Mouse (Mus musculus) R1 (cell line): Measurements from ENCODE around the gene Cx3cr1.

Experiments used
- DNase-seq: peaks from one replicate; pipeline ENCODE4 v3.0.0-alpha.2; 2018; ENCODE audit warnings: low read depth, low spot score

Cx3cr1 gene

DNA sequence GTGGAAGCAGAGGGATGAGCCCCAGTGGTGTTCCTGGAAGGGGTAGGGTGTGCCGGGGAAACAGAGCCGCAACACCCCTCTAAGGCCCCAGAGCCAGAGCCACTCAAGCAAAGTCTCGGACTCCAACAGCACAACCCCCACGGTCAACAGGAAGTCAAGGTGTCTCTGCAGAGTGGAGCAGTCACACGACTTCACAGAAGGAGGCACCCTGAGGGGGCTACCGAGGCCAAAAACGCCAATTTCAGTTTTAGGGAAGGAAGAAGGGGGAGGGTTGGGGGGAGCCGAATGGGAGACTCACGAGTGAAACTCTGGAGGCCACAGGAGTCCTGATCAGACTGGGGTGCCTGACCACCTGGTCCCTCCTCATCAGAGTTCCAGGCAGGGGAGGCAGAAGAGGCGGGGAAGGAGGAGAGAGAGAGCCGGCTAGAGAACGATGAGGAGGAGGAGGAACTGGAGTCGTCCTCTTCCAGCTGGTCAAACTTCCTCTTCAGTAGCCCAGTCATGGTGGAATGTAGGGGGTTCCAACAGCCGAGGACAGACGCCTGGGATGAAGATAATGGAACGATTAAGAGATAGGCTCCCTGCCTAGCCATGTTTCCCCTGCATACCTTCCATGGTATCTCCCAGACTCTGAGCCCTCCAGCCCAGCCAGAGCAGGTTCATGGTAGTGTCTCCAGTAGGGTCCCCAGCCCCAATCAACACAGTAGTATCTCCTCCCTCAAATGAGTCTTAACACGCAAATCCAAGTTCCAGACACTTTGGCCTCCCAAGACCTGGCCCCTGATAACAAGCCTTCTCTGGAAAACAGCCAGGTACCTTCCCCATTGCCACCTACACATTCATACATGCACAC lies 92.7 kb downstream of the Cx3cr1 start:
- peak; percentile 62 for DNase-seq

DNA sequence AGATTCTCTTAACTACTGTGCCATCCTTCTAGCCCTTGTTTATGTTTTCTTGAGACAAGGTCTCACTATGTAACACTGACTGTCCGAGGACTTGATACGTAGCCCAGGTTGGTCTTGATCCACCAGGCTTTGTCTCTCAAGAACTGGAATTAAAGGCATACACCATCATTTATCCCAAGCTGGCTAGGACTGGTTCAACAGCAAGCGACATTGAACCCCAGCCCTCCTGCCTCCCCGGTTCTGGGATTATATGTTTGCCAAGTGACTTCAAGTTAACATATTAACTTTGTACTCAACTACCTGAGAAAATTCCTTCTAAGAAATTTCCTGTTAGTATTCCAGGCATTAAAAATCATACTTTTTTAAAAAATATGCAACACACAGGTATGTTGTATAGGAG lies 94.4 kb downstream of the Cx3cr1 start:
- no peak for DNase-seq

DNA sequence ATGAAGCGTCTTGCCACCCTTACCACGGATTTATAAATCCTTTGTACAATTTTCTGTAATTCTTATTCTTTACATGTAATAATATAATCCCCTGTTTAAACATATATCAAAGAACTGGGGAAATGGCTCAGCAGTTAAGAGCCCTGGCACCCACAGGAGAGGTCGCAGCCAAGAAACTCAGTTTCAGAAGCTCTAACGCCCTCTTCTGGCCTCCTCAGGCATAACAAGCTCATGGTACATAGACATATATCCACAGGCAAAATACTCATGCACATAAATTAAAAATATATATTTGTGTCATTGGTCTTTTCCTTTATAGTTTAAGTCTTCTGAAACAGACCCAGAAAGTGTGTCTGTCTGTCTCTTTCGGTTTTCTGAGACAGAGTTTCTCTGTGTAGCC lies 95.1 kb downstream of the Cx3cr1 start:
- DNase-seq: peak; percentile 72

DNA sequence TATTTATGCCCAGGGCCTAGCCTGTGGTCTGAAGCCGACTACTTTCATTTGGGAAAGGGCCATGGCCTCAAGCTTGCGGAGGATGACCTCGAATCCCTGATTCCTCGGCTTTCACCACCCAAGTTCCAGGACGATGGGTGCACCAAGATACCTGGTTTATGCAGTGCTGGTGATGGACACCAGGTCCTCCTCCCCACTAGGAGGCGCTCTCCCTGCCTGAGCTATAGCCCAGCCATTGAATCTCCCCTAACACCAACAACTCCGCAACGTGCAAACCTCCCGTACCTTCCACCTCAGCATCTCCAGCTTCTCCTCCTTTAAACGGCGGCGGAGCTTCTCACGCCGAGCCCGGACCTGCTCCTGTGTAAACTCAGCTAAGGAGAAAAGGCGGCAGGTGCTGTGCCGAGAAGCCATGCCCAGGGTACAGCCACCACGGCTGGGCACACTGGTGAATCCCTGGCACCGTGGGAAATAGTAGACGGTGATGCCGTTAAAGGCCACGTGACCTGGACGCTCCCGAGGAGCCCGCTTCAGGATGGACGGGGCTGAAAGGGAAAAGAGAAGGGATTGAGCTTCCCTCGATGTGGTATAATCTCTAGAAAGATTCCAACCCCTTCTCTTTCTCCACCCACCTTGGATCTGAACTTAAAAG lies 95.7 kb downstream of the Cx3cr1 start:
- peak; percentile 93 for DNase-seq

DNA sequence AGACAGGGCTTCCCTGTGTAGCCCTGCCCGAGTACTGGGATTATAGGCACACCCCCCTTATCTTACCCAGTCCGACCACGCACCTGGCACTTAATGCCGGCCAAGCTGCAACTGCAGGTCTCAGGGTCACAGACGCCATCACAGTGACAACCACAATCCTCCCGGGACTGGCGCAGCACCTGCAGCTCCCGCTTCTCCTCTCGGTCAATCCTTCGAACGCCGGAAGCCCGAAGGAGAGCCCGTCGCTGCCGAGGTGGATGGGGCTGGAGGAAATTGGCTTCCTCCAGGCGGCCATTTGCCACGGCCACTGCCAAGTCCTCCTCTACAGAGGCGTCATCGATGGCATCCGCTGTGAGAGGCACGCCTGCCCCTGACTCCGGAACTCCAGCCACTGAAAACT lies 96.4 kb downstream of the Cx3cr1 start:
- DNase-seq: no peak

DNA sequence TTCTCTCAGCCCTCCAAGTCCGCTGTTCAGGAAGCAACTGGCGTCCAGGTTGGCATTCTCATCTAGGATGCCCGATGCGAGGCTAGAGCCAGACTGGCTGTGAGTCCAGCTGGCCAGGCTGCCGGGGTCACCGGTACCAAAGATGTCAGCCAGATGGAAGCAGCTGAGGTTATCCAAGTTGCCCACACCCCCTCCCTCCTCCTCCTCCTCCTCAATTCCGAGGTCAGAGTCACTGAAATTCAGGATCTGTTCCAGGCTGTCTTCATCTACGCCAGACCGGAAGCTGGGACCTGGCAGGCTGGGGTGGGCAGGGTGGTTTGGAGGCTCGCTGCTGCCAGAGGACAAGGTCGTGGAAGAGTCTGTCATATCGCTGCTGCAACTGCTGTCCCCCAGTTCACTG lies 97.1 kb downstream of the Cx3cr1 start:
- no peak for DNase-seq

DNA sequence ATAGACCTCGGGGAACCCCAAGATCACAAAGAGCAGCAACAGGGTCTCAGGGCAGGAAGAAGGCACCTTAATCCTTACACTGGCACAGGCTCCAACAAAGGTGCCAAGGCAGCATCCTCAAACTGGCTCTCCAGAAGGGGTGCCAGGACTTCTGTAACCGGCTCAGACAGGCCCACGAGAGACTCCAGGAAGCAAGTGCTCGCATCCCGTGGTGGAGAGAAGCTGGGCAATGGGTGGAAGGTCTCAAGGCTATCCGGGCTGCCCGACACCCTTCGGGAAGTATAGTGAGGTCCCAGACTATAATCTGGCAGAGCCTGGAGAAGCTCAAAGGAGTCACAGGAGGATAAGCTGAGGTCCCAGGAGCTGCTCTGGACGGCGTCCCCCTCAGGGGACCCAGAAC lies 97.5 kb downstream of the Cx3cr1 start:
- DNase-seq: no peak

DNA sequence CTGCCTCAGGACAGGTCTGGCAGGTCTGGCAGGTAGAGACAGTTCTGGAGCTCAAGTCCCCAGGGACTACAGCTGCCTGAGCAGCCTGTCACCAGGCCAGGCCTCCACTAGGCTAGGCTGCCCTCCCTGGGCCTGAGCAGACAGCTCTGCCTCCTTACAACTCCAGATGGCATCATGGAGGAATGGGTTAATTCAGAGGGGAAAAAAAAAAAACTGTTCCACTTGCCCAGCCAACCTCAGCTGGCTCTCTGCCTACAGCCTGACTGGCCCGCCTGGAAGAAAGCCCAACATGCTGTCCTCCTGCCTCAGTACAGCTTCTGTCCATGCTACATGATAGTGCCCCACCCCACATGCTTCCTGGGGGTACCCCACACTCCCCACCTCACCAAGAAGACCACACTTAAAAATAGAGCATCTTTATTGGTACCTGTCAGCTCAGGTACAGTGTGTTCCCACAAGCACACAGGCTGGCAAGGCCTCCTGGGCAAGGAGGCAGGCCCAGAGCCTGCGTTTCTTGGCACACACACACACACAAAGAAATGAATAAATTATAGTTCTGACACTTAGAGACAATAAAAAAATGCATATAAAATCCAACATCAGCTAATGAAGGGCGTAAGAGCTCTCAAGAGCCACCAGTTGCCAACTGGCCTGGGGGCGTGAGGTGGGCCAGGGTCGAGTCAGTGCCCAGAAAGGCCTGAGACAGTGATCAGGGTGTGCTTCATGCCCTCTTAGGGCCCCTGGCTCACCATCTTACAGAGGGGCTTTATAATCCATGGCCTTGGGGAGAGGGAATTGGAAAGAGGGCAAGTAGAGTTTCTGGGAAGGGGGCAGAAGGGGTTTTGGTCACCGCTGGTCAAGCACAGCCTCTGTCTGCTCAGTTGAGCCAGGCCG lies 98.7 kb downstream of the Cx3cr1 start:
- no peak for DNase-seq

DNA sequence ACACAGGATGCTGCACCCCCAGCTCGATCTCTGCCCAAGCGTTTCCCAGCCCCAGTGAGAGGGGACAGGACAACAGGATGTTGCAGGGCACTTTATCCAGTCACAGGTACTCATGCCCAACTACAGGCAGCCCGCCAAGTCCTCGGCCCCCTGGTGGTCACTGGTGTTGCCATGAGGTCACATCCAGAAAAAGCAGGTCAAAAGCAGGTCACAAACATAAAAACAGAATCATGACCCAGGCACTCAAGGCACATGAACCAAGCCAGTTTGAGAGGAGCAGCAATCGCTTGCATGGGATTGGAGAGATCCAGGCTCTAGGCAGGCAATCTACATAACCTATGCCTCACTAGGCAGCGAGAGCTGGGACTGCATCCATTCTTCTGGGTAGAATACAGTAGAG lies 99.5 kb downstream of the Cx3cr1 start:
- DNase-seq: peak; percentile 59

DNA sequence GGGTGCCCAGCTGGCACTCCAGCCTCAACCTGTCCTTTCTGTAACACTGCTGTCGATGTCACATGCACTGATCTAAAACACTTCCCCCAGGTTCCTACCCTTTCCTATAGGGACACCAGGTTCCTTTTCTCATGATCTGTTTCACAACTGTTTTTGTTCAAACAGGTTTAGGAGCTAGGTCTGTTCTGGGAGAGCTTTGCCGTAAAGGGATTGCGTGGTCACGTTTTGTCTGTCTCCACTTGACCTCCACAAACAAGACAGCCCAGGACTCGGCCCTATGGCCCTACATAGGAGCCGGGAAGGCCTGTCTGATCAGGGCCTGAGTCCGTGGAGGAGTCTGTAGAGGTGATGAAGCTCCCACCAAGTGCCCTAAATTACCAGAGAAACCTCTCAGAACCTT lies 99.9 kb downstream of the Cx3cr1 start:
- DNase-seq: no peak

DNA sequence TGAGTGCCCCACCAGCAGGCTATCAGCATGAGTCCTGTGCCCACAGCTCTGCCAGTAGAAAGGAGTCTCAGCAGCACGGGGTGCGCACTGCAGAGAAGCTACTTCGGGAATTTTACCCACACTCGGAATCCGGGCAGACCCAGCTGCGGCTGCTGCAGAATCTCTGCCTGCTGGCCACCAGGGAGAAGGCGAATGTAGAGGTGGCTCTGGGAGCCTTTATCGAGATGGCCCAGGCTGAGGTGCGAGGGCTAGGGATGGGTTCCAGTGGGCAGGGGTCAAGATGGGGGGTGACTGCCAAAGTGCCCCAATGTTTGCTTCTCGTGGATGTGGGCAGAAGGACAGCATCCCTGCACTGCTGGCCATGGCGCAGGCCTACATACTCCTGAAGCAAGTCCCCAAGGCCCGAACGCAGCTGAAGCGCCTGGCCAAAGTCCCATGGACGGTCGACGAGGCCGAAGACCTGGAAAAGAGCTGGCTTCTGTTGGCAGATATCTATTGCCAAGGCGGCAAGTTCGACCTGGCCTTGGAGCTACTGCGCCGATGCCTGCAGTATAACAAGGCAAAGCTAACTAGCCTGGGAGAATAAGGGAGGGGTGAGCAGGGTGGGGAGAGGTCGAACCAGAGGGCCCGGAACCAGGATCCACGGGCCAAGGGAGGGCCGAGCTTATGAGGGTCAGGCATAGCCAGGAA lies 103.3 kb downstream of the Cx3cr1 start:
- no peak for DNase-seq

DNA sequence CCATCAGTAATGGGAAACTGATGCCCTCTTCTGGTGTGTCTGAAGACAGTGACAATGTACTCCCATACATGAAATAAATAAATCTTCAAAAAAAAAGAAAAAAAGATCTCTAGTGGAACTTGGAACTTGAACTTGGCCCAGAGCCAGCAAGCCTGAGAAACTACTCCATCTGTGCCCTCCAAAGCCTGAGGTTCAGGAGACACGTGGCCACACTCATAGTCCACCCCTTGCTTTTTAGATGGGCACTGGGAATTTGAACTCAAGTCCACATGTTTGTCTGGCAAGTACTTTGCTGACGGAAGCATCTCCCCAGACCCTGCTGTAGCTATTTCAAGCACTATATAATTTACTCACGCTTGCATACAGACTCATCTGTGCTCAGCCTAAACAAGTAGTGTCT lies 104.5 kb downstream of the Cx3cr1 start:
- no peak for DNase-seq

DNA sequence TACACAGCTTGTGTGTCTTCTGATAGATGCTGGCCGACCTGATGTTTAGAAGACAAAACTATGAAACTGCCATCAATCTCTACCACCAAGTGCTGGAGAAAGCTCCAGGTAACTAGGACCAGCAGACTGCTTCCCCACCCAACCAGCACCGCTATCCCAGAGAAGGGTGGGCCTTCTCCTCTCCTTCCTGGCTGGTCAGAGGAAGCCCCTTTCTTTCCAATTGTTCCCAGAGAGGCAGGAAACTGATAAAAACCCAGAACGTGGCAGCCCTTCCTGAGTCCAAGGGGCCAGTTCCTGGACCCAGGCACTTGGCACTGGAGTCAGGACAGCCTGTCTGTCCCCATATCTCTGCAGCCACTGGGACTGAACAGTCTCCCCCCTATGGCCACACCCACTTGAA lies 105.5 kb downstream of the Cx3cr1 start:
- no peak for DNase-seq

DNA sequence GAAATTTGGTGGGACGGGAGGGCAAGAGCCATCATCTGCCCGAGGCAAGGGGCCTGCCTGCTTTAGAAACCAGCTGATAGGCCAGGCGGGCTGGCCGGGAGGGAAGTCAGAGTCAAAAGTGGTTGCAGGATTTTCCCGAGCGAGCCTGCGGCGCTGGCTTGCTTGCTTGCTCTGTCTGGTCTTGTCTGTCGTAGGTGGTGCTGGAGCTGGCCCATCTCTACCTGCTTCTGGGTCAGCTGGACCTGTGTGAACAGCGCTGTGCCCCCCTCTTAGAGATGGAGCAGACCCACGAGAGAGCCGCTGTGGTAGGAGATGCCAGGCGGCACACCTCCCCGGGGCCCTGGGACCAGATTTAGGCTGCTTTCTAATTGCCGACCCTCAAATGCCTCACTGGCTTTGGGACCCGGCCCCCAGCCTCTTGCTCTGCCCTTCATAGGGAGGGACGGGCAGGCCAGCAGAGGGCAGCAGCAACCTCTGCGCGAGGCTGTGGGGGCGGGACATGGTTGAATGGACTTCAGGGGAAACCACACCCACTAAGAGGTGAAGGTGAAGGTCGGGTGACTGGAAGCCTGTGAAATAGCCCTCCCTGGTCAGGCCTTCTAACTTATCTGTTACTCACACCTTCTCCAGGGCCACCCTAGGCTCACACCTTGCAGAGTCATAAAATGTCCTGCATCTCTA lies 106.6 kb downstream of the Cx3cr1 start:
- DNase-seq: peak; percentile 88

DNA sequence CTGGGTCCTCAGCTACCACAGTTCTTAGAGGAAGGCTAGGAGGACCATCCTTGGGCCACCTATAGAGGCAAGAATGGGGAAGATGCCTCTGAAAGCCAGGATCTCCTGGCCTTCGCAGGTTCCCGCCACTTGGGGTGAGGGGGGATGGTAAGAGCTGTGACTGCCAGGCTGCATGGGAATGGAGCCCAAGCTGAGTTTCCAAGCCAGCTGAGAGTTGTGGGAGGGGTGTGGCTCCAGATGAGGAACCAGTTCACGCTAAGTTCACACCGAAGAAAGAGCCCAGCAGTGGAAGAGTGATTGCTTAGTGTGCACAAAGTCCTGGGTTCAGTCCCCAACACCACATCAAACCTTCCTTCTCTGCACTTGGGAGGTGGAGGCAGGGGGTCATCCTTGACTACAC lies 107.5 kb downstream of the Cx3cr1 start:
- DNase-seq: no peak

DNA sequence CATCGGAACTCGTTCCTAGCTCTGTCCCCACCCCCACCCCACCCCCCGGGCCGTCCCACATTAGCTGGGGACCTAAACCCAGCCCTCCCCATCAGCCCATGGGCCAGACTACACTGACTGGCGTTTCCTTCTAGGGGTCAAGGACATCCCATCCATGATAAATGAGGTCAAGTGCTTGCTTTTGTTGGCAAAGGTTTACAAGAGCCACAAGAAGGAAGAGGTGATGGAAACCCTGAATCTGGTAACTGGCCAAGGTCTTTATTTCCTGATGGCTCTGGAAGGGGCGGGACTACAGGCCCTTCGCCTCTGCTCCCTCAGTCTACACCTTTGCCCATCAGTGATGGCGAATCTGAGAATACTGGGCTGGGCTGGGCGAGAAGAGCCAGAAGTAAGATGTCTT lies 110.8 kb downstream of the Cx3cr1 start:
- DNase-seq: peak; percentile 37

DNA sequence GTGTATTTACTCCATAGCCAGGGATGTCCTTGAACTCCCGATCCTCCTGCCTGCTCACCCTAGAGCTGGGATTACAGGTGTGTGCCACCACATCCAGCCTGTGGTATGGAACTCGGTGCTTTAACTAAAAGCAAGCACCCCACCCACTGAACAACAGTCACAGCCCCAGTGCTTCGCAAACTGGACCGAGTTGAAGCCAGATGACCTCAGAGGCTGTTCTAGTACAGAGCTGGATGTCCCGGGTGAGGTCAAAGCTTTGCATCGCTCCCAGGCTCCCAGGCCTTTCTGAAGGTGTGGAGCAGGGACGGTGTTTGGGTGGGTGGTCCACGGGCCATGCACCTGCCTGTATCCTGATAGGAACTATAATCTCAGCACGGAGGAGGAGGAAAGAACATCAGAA lies 118.3 kb downstream of the Cx3cr1 start:
- DNase-seq: no peak

DNA sequence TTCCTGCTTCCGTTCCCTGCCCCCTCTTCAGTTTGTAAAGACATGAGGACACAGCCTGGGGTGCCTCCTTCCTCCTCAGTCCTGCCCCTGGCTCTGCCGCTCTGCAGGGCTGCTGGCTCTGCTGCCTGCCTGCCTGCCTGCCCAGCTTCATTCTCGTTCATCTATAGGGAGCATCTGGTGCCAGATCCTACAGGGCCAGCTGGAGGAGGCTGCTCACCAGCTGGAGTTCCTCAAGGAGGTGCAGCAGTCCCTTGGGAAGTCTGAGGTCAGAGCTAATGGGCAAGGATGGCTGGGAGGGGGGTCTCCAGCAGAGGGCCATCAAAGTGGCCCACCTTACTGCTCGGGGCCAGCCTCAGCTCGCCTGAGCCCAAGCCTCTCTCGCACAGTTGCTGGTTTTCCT lies 119.2 kb downstream of the Cx3cr1 start:
- no peak for DNase-seq

DNA sequence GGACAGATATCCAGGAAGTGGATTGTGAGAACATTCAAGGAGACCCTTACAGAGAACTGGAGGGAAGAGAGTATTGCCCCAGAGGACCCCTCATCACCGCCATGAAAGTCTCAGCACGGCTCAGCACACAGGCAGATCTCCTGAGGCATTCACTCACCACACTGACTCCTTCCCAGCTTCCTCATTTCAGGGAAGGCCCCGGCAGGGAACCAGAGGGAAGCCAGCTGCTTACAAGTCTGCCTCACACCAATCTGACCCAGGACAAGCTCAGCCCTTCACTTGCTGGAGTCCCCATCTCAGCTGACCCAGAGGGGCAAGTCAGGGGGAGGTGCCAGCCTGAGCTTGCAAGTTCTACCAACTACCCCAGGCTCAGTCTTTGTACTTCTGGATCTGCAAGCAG lies 120.9 kb downstream of the Cx3cr1 start:
- DNase-seq: no peak

DNA sequence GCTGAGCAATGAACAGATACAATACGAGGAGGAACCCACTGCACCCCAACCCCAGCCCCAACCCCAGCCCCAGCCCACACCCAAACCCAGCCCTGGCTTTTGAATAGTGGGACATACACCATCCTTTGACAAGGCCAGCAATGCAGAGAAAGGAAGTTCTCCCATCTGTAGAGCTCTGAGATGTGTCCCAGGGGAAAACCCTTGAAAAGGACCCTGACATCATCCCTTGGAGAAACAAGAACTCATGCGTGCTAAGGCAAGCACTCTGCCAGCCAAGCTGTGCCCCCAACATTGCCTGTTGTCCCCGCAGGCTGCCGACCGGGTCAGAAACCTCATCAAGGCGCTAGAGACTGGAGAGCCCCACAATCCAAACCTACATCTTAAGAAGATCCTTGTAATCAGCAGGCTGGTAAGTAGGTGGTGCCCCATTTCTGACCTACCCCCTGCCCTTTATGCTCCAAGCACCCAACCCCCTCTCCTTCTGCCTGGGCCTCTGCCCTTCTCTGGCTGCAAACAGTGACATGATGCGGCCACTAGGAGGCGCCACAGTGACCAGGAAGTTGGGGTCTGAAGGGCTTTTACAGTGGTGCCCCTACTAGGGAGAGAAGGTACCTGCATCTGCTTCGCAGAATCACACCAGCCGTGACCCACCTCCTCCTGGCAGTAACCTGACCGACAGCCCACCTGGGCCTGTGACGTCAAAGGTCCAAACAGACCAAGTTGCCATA lies 124.3 kb downstream of the Cx3cr1 start:
- peak; percentile 80 for DNase-seq
